Mouse (Mus musculus) lung, postnatal 0 days (tissue): ENCODE measurements around the gene Esrrb. TPM values are rescaled to one million over a fixed set of nuclear protein-coding genes. Genes with fewer than 3 reads are reported as not detected.
A peak's percentile ranks its signal among the peaks of the same experiment; 100 is the strongest.

Experiments
- ATAC-seq: fragments of 200-750 bp; cut with Nextera tagmentation; 2 replicates; pipeline ENCODE4 v1.8.0; 2017; ENCODE audit warnings: moderate library complexity
- DNase-seq: peaks from one replicate; pipeline ENCODE4 v3.0.0-alpha.2; 2016; ENCODE audit warnings: low spot score
- H3K27ac ChIP-seq: fragments of 300-500 bp; sonication (generic); 2 replicates; pipeline ENCODE4 v1.5.1; 2014; ENCODE audit warnings: antibody characterized with exemption, mild to moderate bottlenecking, low read length, mixed read lengths
- H3K27me3 ChIP-seq: fragments of 300-500 bp; sonication (generic); replicated peaks from 2 replicates; pipeline ENCODE4 v1.6.1; 2014; ENCODE audit warnings: low read length, mixed read lengths; ENCODE audit not compliant: insufficient read depth
- H3K36me3 ChIP-seq: fragments of 300-500 bp; sonication (generic); 2 replicates; pipeline ENCODE4 v1.6.1; 2014; ENCODE audit warnings: low read length, mixed read lengths; ENCODE audit not compliant: insufficient read depth
- H3K4me1 ChIP-seq: fragments of 300-500 bp; sonication (generic); 2 replicates; pipeline ENCODE4 v1.6.1; 2014; ENCODE audit warnings: antibody characterized with exemption, low read depth, low read length, mixed read lengths; ENCODE audit not compliant: insufficient read depth
- H3K4me2 ChIP-seq: fragments of 300-500 bp; sonication (generic); replicated peaks from 2 replicates; pipeline ENCODE4 v1.6.1; 2014; ENCODE audit warnings: low read depth, mild to moderate bottlenecking, low read length, moderate library complexity, mixed read lengths
- H3K4me3 ChIP-seq: fragments of 300-500 bp; sonication (generic); 2 replicates; pipeline ENCODE4 v1.5.1; 2014; ENCODE audit warnings: low read depth, low read length
- H3K9ac ChIP-seq: fragments of 300-500 bp; sonication (generic); replicated peaks from 2 replicates; pipeline ENCODE4 v1.6.1; 2014; ENCODE audit warnings: low read depth, mild to moderate bottlenecking
- H3K9me3 ChIP-seq: fragments of 300-500 bp; sonication (generic); 2 replicates; pipeline ENCODE4 v1.6.1; 2016; ENCODE audit warnings: low read length, mixed read lengths
- CTCF ChIP-seq: IDR thresholded peaks from 2 replicates; pipeline ENCODE4 v1.5.1; 2016; ENCODE audit warnings: antibody characterized with exemption, mild to moderate bottlenecking
- EP300 ChIP-seq: IDR thresholded peaks from 2 replicates; pipeline ENCODE4 v1.6.1; 2016; ENCODE audit warnings: antibody characterized with exemption, mild to moderate bottlenecking, control low read depth
- WGBS: fragments of 180-500 bp; shearing (Covaris S2); extraction: QIAGEN DNeasy Blood & Tissue Kit; methylation state at CpG from one replicate; pipeline ENCODE4 v1.1.7; 2014; 5-methylcytosine and 5-hydroxymethylcytosine counted together
- polyA plus RNA-seq: library from polyadenylated mRNA; unstranded; fragments of >200 nt; fragmentation: Nextera tagmentation; extraction: Ambion mirVana; gene quantifications from 2 replicates; pipeline ENCODE4 v1.2.1, GENCODE M21; 2015

Gene Esrrb
- polyA plus RNA-seq, 1 experiment from 2014 or later, result 0.07 TPM

DNA sequence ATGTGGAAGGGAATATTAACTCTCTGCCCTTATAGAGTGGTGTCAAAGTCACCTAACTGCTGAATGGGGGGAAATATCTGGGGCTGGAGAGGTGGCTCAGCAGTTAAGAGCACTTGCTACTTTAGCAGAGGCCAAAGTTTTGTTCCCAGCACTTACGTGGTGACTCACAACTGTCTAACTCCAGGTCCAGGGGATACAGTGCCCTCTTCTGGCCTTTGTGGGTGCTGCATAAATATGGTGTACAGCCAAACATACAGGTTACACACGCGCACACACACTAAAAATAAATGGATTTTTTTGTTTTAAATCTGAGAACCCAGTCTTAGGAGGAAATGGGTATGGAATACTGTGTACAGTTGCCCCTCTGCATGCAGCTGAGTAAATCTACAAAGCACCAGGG lies 24.7 kb upstream of the Esrrb start:
- Histone ChIP-seq H3K9me3 (no peaks in the 10 kb centered on the region), H3K27me3 (no peaks in the 10 kb centered on the region), H3K9ac (no peak overlapping the region), H3K36me3 (no peaks in the 10 kb centered on the region), H3K4me1 (no peaks in the 10 kb centered on the region), H3K4me3 (no peak overlapping the region), H3K4me2 (no peak overlapping the region), H3K27ac (no peak overlapping the region)
- no peak for TF ChIP-seq EP300
- peak; percentile 15; the same call in 1 of the 2 replicates for TF ChIP-seq CTCF
- ATAC-seq (no peak), DNase-seq (no peak)
- 90% methylated on average over 3 of the region's 3 CpGs for WGBS

DNA sequence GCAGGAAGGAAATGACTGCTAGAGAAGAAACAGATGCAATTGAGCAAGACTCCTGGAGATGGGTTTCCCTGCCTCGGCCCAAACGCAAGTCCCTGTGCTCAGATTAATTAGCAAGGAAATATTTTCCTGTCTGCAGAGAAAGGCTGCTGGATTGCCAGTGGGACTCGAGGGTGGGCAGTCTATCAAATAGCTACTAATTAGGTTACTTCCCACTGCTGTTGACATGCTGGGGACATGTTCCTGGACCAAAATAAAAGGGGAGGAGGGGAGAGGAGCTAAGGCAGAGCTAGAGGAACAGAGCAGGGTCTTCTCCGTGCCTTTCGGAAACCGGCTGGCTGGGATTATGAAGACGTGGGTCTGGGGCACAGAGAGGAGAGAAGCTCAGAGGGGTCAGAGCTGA lies 24.0 kb upstream of the Esrrb start:
- no peak for ATAC-seq
- Histone ChIP-seq H3K36me3 (no peaks in the 10 kb centered on the region), H3K4me2 (no peak overlapping the region), H3K27me3 (no peaks in the 10 kb centered on the region), H3K9ac (no peak overlapping the region), H3K4me3 (no peak overlapping the region), H3K27ac (no peak overlapping the region), H3K9me3 (no peaks in the 10 kb centered on the region), H3K4me1 (no peaks in the 10 kb centered on the region)
- no peak for TF ChIP-seq CTCF
- no peak for TF ChIP-seq EP300
- WGBS, result 46% methylated on average over 7 of the region's 7 CpGs
- no peak for DNase-seq

DNA sequence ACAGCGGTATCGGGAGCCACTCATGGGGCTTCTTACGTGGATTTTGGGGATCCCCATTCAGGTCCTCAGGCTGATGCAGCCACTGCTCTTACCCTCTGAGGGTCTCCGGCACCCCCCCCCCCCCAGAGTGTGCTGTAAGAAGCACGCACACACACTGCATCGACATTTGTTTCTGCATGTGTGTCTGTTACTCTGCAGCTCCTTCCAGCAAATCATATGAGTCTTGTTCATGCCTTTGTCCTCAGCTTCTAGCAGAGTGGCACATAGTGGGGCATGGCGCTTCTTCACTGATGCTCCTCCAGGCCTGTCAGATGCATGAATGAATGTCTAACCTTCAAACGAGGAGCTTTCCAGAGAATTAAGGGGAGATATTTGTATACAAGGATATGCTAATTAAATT lies 11.4 kb upstream of the Esrrb start:
- H3K9ac ChIP-seq, result no peak overlapping the region
- 75% methylated on average over 8 of the region's 8 CpGs for WGBS
- no peaks in the 10 kb centered on the region for H3K4me1 ChIP-seq
- no peak for DNase-seq
- no peak overlapping the region for H3K27ac ChIP-seq
- no peak for ATAC-seq
- no peaks in the 10 kb centered on the region for H3K27me3 ChIP-seq
- TF ChIP-seq CTCF, result no peak
- no peak for TF ChIP-seq EP300
- no peaks in the 10 kb centered on the region for H3K9me3 ChIP-seq
- H3K4me2 ChIP-seq, result no peak overlapping the region
- H3K4me3 ChIP-seq, result no peak overlapping the region
- H3K36me3 ChIP-seq, result no peaks in the 10 kb centered on the region

DNA sequence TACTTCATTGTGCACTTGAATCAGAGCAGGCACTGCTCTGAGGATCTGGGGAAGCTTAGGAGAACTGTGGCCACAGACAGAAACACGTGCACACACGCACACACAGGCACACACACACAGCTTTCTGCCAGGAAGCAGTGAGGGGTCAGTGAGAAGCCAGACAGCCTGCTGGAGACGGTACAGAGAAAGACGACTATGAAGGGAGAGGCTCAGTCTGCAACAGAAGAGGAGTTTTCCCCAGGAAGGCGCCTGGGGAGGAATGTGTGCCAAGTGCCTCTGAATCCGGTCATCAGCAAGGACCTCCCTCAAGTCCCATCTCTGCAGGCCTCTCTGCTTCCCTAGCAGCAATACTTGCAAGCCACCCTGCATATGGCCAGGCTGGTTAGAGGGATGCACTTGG lies 1.5 kb upstream of the Esrrb start:
- ATAC-seq (peak; percentile 19; the same call in 1 of the 2 replicates), DNase-seq (peak; percentile 15)
- WGBS, result 27% methylated on average over 6 of the region's 6 CpGs
- H3K27me3 ChIP-seq, result no peaks in the 10 kb centered on the region
- H3K27ac ChIP-seq, result no peak overlapping the region
- H3K4me3 ChIP-seq, result no peak overlapping the region
- no peaks in the 10 kb centered on the region for H3K9me3 ChIP-seq
- H3K36me3 ChIP-seq, result no peaks in the 10 kb centered on the region
- no peaks in the 10 kb centered on the region for H3K4me1 ChIP-seq
- TF ChIP-seq EP300 (no peak), CTCF (no peak)
- no peak overlapping the region for H3K9ac ChIP-seq
- H3K4me2 ChIP-seq, result no peak overlapping the region

DNA sequence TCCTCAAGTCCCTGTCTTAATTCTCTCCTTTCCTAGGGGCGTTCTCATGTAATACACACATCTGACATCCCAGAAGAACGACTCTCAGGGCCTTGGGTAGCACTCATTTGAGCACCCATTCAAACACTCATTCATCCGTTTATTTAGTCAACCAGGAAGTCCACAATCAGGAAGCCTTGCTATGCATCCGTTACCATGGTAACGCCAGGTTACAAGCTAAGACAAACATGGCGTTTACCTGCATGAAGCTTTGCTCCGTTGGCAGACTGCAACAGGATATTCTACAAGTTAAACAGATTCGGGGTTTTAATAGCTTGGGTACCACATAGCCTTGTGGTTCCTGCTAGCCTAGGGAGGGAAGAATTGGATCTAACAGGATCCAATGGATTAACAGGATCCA lies 1.0 kb upstream of the Esrrb start:
- no peaks in the 10 kb centered on the region for H3K9me3 ChIP-seq
- ATAC-seq, result no peak
- no peaks in the 10 kb centered on the region for H3K4me1 ChIP-seq
- H3K27me3 ChIP-seq, result no peaks in the 10 kb centered on the region
- no peak overlapping the region for H3K4me2 ChIP-seq
- H3K9ac ChIP-seq, result no peak overlapping the region
- H3K4me3 ChIP-seq, result no peak overlapping the region
- no peak for TF ChIP-seq EP300
- no peak for TF ChIP-seq CTCF
- WGBS, result 59% methylated on average over 8 of the region's 8 CpGs
- H3K27ac ChIP-seq, result no peak overlapping the region
- H3K36me3 ChIP-seq, result no peaks in the 10 kb centered on the region
- peak; percentile 44 for DNase-seq

DNA sequence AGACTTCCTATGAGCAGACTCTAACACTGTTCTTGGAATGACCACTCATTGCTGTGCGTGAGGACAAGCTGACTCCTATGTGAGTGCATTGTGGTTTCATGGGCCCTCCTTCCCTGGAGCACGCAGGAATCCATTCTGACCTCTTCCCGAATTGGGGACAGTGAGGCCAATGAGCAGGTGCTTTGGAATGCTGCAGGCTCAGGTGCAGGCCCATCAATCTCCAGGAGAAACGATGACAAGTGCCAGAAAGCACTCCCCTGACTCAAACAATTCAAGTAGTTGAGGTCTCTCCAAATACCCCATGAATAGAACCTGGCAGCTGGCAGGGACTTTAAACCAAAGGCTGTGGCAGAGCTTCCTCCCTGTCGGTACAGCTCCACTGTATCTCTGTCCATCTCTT lies 3.4 kb downstream of the Esrrb start:
- 10% methylated on average over 5 of the region's 5 CpGs for whole genome bisulfite sequencing
- Histone ChIP-seq H3K4me2 (no peak overlapping the region), H3K36me3 (no peaks in the 10 kb centered on the region), H3K4me1 (no peaks in the 10 kb centered on the region), H3K27me3 (no peaks in the 10 kb centered on the region), H3K27ac (no peak overlapping the region), H3K4me3 (no peak overlapping the region), H3K9me3 (no peaks in the 10 kb centered on the region), H3K9ac (no peak overlapping the region)
- ATAC-seq (no peak), DNase-seq (no peak)
- TF ChIP-seq CTCF, result no peak
- no peak for TF ChIP-seq EP300

DNA sequence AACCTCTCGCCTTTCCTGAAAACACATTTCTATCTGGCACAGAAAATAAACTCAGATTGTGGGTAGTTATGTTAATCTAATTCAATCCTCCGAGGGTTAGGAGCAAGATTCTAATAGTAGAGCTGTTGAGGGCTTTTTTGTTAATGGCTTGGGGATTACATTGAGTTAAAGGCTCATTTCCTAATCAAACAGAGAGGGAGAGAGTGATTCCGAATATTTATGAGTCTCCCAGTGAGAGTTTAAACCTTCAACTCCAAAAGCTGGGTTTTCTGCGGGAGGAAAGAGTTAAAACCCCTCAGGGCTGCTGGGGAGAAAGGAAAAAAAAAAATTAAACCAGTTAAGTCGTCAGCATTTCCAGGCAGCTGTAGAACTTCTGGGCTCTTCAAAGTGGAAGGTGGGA lies 3.8 kb downstream of the Esrrb start:
- no peaks in the 10 kb centered on the region for H3K27me3 ChIP-seq
- no peak overlapping the region for H3K4me2 ChIP-seq
- no peak overlapping the region for H3K4me3 ChIP-seq
- no peaks in the 10 kb centered on the region for H3K36me3 ChIP-seq
- H3K9ac ChIP-seq, result no peak overlapping the region
- H3K9me3 ChIP-seq, result no peaks in the 10 kb centered on the region
- no peaks in the 10 kb centered on the region for H3K4me1 ChIP-seq
- 22% methylated on average over 5 of the region's 5 CpGs for WGBS
- TF ChIP-seq CTCF (no peak), EP300 (no peak)
- H3K27ac ChIP-seq, result no peak overlapping the region
- DNase-seq (no peak), ATAC-seq (no peak)
